8 mouse cellular contexts compared by ENCODE assay signal in genomic region chr7:16046481-16047337, GRCm38 (mm10). TPM values are rescaled to one million over a fixed set of nuclear protein-coding genes. Genes with fewer than 3 reads are reported as not detected.
DNase-seq lines count a peak whose midpoint lies in the region; ATAC-seq lines count a peak whose summit lies in the region.

No protein-coding gene starts in this region.

- H3K27me3 ChIP-seq in embryonic facial prominence, embryonic 13.5 days = no peaks in the 10 kb centered on the region
- no peaks in the 10 kb centered on the region for H3K27me3 ChIP-seq in limb, embryonic 15.5 days
- no peaks in the 10 kb centered on the region for H3K27me3 ChIP-seq in midbrain, embryonic 16.5 days (ENCODE audit: control insufficient read depth, insufficient read depth, low read depth, low read length)

- peak; percentile 86 for DNase-seq in 3134 (ENCODE audit: extremely low read depth, insufficient read length, low spot score)
- peak; percentile 89 for DNase-seq in adrenal gland, postnatal 14 days
- DNase-seq in heart, adult 8-10 months (ENCODE audit: low spot score) = peak; percentile 73
- DNase-seq in kidney, adult 8-10 months = peak; percentile 77 to 80
- peak; percentile 82 to 84 for DNase-seq in spleen, postnatal 36 days (ENCODE audit: low spot score in 2 of 2)

- H3K36me3 ChIP-seq in embryonic facial prominence, embryonic 13.5 days = no peaks in the 10 kb centered on the region
- H3K36me3 ChIP-seq in limb, embryonic 15.5 days = no peaks in the 10 kb centered on the region
- H3K36me3 ChIP-seq in midbrain, embryonic 16.5 days (ENCODE audit: control insufficient read depth, insufficient read depth, low read length) = no peaks in the 10 kb centered on the region

- peak overlapping the region; percentile 99 for H3K9ac ChIP-seq in embryonic facial prominence, embryonic 13.5 days
- H3K9ac ChIP-seq in limb, embryonic 15.5 days = peak overlapping the region; percentile 91
- peak overlapping the region; percentile 97 for H3K9ac ChIP-seq in midbrain, embryonic 16.5 days (ENCODE audit: low read depth, low read length)

- H3K9me3 ChIP-seq in embryonic facial prominence, embryonic 13.5 days = no peaks in the 10 kb centered on the region
- H3K9me3 ChIP-seq in limb, embryonic 15.5 days = no peaks in the 10 kb centered on the region
- H3K9me3 ChIP-seq in midbrain, embryonic 16.5 days (replicated peaks; ENCODE audit: control insufficient read depth, low read length, poor library complexity, severe bottlenecking) = no peaks in the 10 kb centered on the region

- ATAC-seq in embryonic facial prominence, embryonic 13.5 days (ENCODE audit: insufficient number of reproducible peaks, insufficient read depth, low FRiP score, low TSS enrichment, low read depth) = 0 out of 2 replicates have a peak, but pooled peaks have one; percentile 8
- no peak for ATAC-seq in limb, embryonic 15.5 days (ENCODE audit: insufficient number of reproducible peaks, low FRiP score, low TSS enrichment, low read depth)
- ATAC-seq in midbrain, embryonic 16.5 days = peak; percentile 26

- under 1% methylated on average over 46 of the region's 46 CpGs for WGBS in embryonic facial prominence, embryonic 13.5 days
- WGBS in limb, embryonic 15.5 days = under 1% methylated on average over 44 of the region's 46 CpGs
- under 1% methylated on average over 43 of the region's 46 CpGs for WGBS in midbrain, embryonic 16.5 days

- peak overlapping the region; percentile 99 for H3K27ac ChIP-seq in embryonic facial prominence, embryonic 13.5 days
- peak overlapping the region; percentile 98 for H3K27ac ChIP-seq in limb, embryonic 15.5 days
- peak overlapping the region; percentile 99 for H3K27ac ChIP-seq in midbrain, embryonic 16.5 days (ENCODE audit: low read length)

- H3K4me3 ChIP-seq in embryonic facial prominence, embryonic 13.5 days = peak overlapping the region; percentile 84
- peak overlapping the region; percentile 84 for H3K4me3 ChIP-seq in limb, embryonic 15.5 days
- peak overlapping the region; percentile 73 for H3K4me3 ChIP-seq in midbrain, embryonic 16.5 days (ENCODE audit: low read depth, low read length)

- H3K4me2 ChIP-seq in embryonic facial prominence, embryonic 13.5 days = peak overlapping the region; percentile 79
- peak overlapping the region; percentile 76 for H3K4me2 ChIP-seq in limb, embryonic 15.5 days
- peak overlapping the region; percentile 85 for H3K4me2 ChIP-seq in midbrain, embryonic 16.5 days (ENCODE audit: low read length)

- peaks cover 55% of the 10 kb centered on the region for H3K4me1 ChIP-seq in embryonic facial prominence, embryonic 13.5 days
- H3K4me1 ChIP-seq in limb, embryonic 15.5 days = peaks cover 63% of the 10 kb centered on the region
- peaks cover 44% of the 10 kb centered on the region for H3K4me1 ChIP-seq in midbrain, embryonic 16.5 days (ENCODE audit: control insufficient read depth, insufficient read depth, low read length)

RNA-seq across cellular contexts. Expression of gene Bicra, which starts 1.0 kb away (rescaled TPM):
- 16.1 and 16.7 TPM in 2 replicates for total RNA-seq in adrenal gland, postnatal 14 days (2021)
- 9.5 and 10.4 TPM in 2 replicates for polyA plus RNA-seq in embryonic facial prominence, embryonic 13.5 days (2015; fragmentation: Nextera tagmentation; extraction: Ambion mirVana)
- 1 to 10 TPM; 5.7 to 8.6 (median 7.7) TPM for total RNA-seq in heart, adult 8-10 months (2022)
- polyA plus RNA-seq in limb, embryonic 15.5 days (2015; fragmentation: Nextera tagmentation; extraction: Ambion mirVana) = 7.2 and 7.5 TPM in 2 replicates
- polyA plus RNA-seq in midbrain, embryonic 16.5 days (2015; fragmentation: Nextera tagmentation; extraction: Ambion mirVana) = 5.9 and 7.7 TPM in 2 replicates

RNA-seq across cellular contexts. Expression of gene Zfp541, which starts 14.9 kb away (rescaled TPM):
- 0.07 and 0.08 TPM in 2 replicates for total RNA-seq in adrenal gland, postnatal 14 days (2021)
- polyA plus RNA-seq in embryonic facial prominence, embryonic 13.5 days (2015; fragmentation: Nextera tagmentation; extraction: Ambion mirVana) = 0.07 and 0.11 TPM in 2 replicates
- not detected for total RNA-seq in heart, adult 8-10 months (2022)
- 0.07 TPM in 1 of 2 replicates, not detected in the other for polyA plus RNA-seq in limb, embryonic 15.5 days (2015; fragmentation: Nextera tagmentation; extraction: Ambion mirVana)
- 0.14 and 0.15 TPM in 2 replicates for polyA plus RNA-seq in midbrain, embryonic 16.5 days (2015; fragmentation: Nextera tagmentation; extraction: Ambion mirVana)

RNA-seq across cellular contexts. Expression of gene Napa, which starts 51.5 kb away (rescaled TPM):
- 117 and 128 TPM in 2 replicates for total RNA-seq in adrenal gland, postnatal 14 days (2021)
- 195 and 216 TPM in 2 replicates for polyA plus RNA-seq in embryonic facial prominence, embryonic 13.5 days (2015; fragmentation: Nextera tagmentation; extraction: Ambion mirVana)
- 100 to 1,000 TPM in 1 of 4 experiments, 10 to 100 TPM in 3; 76.5 to 101 (median 84.9) TPM for total RNA-seq in heart, adult 8-10 months (2022)
- 238 and 277 TPM in 2 replicates for polyA plus RNA-seq in limb, embryonic 15.5 days (2015; fragmentation: Nextera tagmentation; extraction: Ambion mirVana)
- polyA plus RNA-seq in midbrain, embryonic 16.5 days (2015; fragmentation: Nextera tagmentation; extraction: Ambion mirVana) = 218 and 245 TPM in 2 replicates
